ENCODE assay signal across 8 mouse cellular contexts in genomic region chr2:166655727-166656520, GRCm38 (mm10). TPM values are rescaled to one million over a fixed set of nuclear protein-coding genes. Genes with fewer than 3 reads are reported as not detected.
DNase-seq lines count a peak whose midpoint lies in the region; ATAC-seq and TF ChIP-seq lines count a peak whose summit lies in the region.

No protein-coding gene starts in this region.

- H3K9me3 ChIP-seq in intestine, embryonic 14.5 days (ENCODE audit: control insufficient read depth, low read length): no peaks in the 10 kb centered on the region
- H3K9me3 ChIP-seq in stomach, postnatal 0 days (ENCODE audit: control insufficient read depth, low read length): no peaks in the 10 kb centered on the region

- no peak for TF ChIP-seq EP300 in stomach, postnatal 0 days (optimal IDR thresholded peaks at IDR 0.05)

- ATAC-seq in activated CD4-positive, CD25-positive, alpha-beta regulatory T cell, adult 4 months: peak; percentile 47
- ATAC-seq in intestine, embryonic 14.5 days (replicated peaks; ENCODE audit: low FRiP score, low TSS enrichment, low read depth): no peak
- 0 out of 2 replicates have a peak, but pooled peaks have one; percentile 10 for ATAC-seq in megakaryocyte-erythroid progenitor cell, adult 5-6 weeks (replicated peaks; ENCODE audit: low FRiP score, low TSS enrichment, poor library complexity, severe bottlenecking)
- peak; percentile 46 for ATAC-seq in stomach, postnatal 0 days (ENCODE audit: low FRiP score, low TSS enrichment)

- WGBS in intestine, embryonic 14.5 days: 43% methylated on average over 11 of the region's 11 CpGs
- 27% methylated on average over 11 of the region's 11 CpGs for WGBS in stomach, postnatal 0 days

- no peaks in the 10 kb centered on the region for H3K36me3 ChIP-seq in intestine, embryonic 14.5 days (ENCODE audit: control insufficient read depth, insufficient read depth, low read length)
- H3K36me3 ChIP-seq in stomach, postnatal 0 days (ENCODE audit: control insufficient read depth, insufficient read depth, low read length): no peaks in the 10 kb centered on the region

- H3K4me2 ChIP-seq in intestine, embryonic 14.5 days (ENCODE audit: low read length): peak overlapping the region; percentile 15; the same call in 1 of the 2 replicates
- H3K4me2 ChIP-seq in stomach, postnatal 0 days (replicated peaks; ENCODE audit: low read depth): no peak overlapping the region

- TF ChIP-seq CTCF in stomach, postnatal 0 days (IDR thresholded peaks at IDR 0.05; ENCODE audit: low read depth): no peak

- H3K27ac ChIP-seq in intestine, embryonic 14.5 days (ENCODE audit: low read depth): peak overlapping the region; percentile 57
- peak overlapping the region; percentile 61; the same call in 1 of the 2 replicates for H3K27ac ChIP-seq in stomach, postnatal 0 days (replicated peaks)

- no peak overlapping the region for H3K9ac ChIP-seq in intestine, embryonic 14.5 days (ENCODE audit: low read length)
- H3K9ac ChIP-seq in stomach, postnatal 0 days (ENCODE audit: low read length): no peak overlapping the region

- H3K4me1 ChIP-seq in intestine, embryonic 14.5 days (replicated peaks; ENCODE audit: control insufficient read depth, insufficient read depth, low read length): peaks cover 11% of the 10 kb centered on the region; the same call in 1 of the 2 replicates
- no peaks in the 10 kb centered on the region for H3K4me1 ChIP-seq in stomach, postnatal 0 days (replicated peaks; ENCODE audit: control insufficient read depth, insufficient read depth)

- no peaks in the 10 kb centered on the region for H3K27me3 ChIP-seq in intestine, embryonic 14.5 days (replicated peaks; ENCODE audit: control insufficient read depth, insufficient read depth, low read length)
- no peaks in the 10 kb centered on the region for H3K27me3 ChIP-seq in stomach, postnatal 0 days (ENCODE audit: control insufficient read depth, insufficient read depth, low read length)

- DNase-seq in adrenal gland, postnatal 14 days: peak; percentile 45
- no peak for DNase-seq in adrenal gland, postnatal 4 days (ENCODE audit: low spot score in 2 of 2)
- no peak for DNase-seq in intestine, embryonic 14.5 days (ENCODE audit: low spot score)
- DNase-seq in stomach, postnatal 0 days (ENCODE audit: low spot score): peak; percentile 48
- no peak for DNase-seq in adrenal gland, postnatal 10 days
- no peak for DNase-seq in layer of hippocampus, adult 11-12 months (ENCODE audit: low spot score)

- no peak overlapping the region for H3K4me3 ChIP-seq in intestine, embryonic 14.5 days (ENCODE audit: low read depth, low read length)
- no peak overlapping the region for H3K4me3 ChIP-seq in stomach, postnatal 0 days (ENCODE audit: low read depth, low read length)

RNA-seq across cellular contexts. Expression of gene Prex1, which starts 57.7 kb away (rescaled TPM):
- total RNA-seq in adrenal gland, postnatal 14 days (2021): 13.6 and 18.6 TPM in 2 replicates
- 10 to 100 TPM; 20.9 to 21.2 TPM for total RNA-seq in adrenal gland, postnatal 4 days (2021)
- polyA plus RNA-seq in activated CD4-positive, CD25-positive, alpha-beta regulatory T cell, adult 4 months (2017; shearing (Covaris generic)): 10 to 100 TPM; 34.5 to 45.2 TPM
- polyA plus RNA-seq in intestine, embryonic 14.5 days (2014; fragmentation: Nextera tagmentation; extraction: Ambion mirVana): 11.3 and 13.6 TPM in 2 replicates
- 34.5 and 39.2 TPM in 2 replicates for total RNA-seq in megakaryocyte-erythroid progenitor cell, adult 5-6 weeks (2014; fragmentation: Nextera tagmentation)
- total RNA-seq in megakaryocyte-erythroid progenitor cell, adult 5-6 weeks (2017): 9.2 and 10.0 TPM in 2 replicates
- 12.0 and 12.8 TPM in 2 replicates for polyA plus RNA-seq in stomach, postnatal 0 days (2015; fragmentation: Nextera tagmentation; extraction: Ambion mirVana)
- 10 to 100 TPM; 14.2 to 17.1 TPM for total RNA-seq in adrenal gland, postnatal 10 days (2021)

Comparison
In these comparisons a context has a peak if more than half of its experiments do, and no peak if none do; other contexts are left out.
1. DNase-seq: peak in adrenal gland, postnatal 14 days (single experiment) and stomach, postnatal 0 days (single experiment); none in adrenal gland, postnatal 4 days (0 of 2), intestine, embryonic 14.5 days (single experiment), adrenal gland, postnatal 10 days (single experiment) and layer of hippocampus, adult 11-12 months (single experiment).